Mouse (Mus musculus): ENCODE results near the gene Rnft2. TPM values are rescaled to one million over a fixed set of nuclear protein-coding genes. Genes with fewer than 3 reads are reported as not detected.

Rnft2 gene
- polyA plus RNA-seq, 1 experiment = 7.8 TPM

DNA sequence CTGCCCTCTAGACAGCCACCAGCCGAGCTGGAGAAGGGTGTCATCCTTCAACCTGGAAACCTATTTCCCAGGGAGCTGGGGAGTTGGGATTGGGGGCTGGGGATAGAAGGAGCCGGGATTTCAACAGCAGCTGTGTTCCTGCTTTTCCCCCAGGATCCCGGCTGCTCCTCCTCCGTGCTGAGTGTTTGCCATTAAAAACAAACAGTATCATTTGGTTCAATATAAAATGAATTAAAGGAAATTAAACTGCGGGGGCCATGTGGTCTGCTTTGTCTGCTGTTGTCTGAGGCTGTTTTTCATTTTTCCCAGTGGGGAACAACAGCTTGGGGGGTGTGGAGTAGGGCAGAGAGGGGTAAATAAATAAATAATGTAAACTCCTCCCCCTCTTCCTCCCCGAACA lies 27.5 kb downstream of the Rnft2 start:
- no peaks in the 10 kb centered on the region for H3K27me3 ChIP-seq (ENCODE audit: control insufficient read depth, insufficient read depth, low read length, poor library complexity, severe bottlenecking)
- TF ChIP-seq EP300 (IDR thresholded peaks at IDR 0.05; ENCODE audit: insufficient read depth, low read depth, low read length) (no peak), CTCF (IDR thresholded peaks at IDR 0.05; ENCODE audit: low read depth, low read length) (no peak), POLR2A (IDR thresholded peaks at IDR 0.05; ENCODE audit: insufficient read depth, low read length) (no peak)
- no peaks in the 10 kb centered on the region for H3K9me3 ChIP-seq (replicated peaks; ENCODE audit: control insufficient read depth, insufficient read depth, low read length, poor library complexity, severe bottlenecking)
- H3K27ac ChIP-seq (ENCODE audit: insufficient read depth, low read length) = no peak overlapping the region
- H3K9ac ChIP-seq (ENCODE audit: low read depth, poor library complexity, severe bottlenecking) = no peak overlapping the region
- H3K4me1 ChIP-seq (ENCODE audit: control insufficient read depth, insufficient read depth, low read length) = no peaks in the 10 kb centered on the region
- H3K4me3 ChIP-seq (ENCODE audit: low read depth, low read length) = no peak overlapping the region
- no peaks in the 10 kb centered on the region for H3K36me3 ChIP-seq (ENCODE audit: control insufficient read depth, insufficient read depth, low read length, poor library complexity, severe bottlenecking)

- Histone ChIP-seq H3K27me3 (ENCODE audit: control insufficient read depth, insufficient read depth, low read length, poor library complexity, severe bottlenecking) (no peaks in the 10 kb centered on the region), H3K27ac (ENCODE audit: insufficient read depth, low read length) (no peak overlapping the region)
- TF ChIP-seq CTCF (IDR thresholded peaks at IDR 0.05; ENCODE audit: low read depth, low read length) (no peak), POLR2A (IDR thresholded peaks at IDR 0.05; ENCODE audit: insufficient read depth, low read length) (no peak), EP300 (IDR thresholded peaks at IDR 0.05; ENCODE audit: insufficient read depth, low read depth, low read length) (no peak)
Observed at GRCm38 (mm10) chr5:118214418-118215154, 30.3 kb downstream of the Rnft2 start.

DNA sequence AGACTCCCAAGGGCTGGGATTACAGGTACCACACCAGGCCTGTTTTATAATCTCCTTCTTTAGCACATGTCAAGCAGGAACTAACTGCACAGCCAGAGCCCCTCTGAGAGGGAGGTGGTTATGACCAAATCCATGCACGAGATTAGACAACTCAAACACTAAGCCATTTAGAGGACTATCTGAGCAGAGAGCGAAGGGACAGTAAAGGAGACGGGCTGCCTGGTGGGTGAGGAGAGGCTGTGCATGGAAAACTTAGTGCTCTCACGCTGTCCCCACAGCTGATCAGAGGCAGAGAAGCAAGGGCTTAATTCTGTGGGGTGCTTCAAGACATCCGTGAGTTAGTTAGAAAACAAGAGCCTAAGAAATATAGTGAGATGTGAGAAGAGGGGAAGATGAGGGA lies 30.9 kb downstream of the Rnft2 start:
- Histone ChIP-seq H3K4me1 (ENCODE audit: control insufficient read depth, insufficient read depth, low read length) (no peaks in the 10 kb centered on the region), H3K27ac (ENCODE audit: insufficient read depth, low read length) (no peak overlapping the region), H3K27me3 (ENCODE audit: control insufficient read depth, insufficient read depth, low read length, poor library complexity, severe bottlenecking) (no peaks in the 10 kb centered on the region), H3K9ac (ENCODE audit: low read depth, poor library complexity, severe bottlenecking) (no peak overlapping the region), H3K4me3 (ENCODE audit: low read depth, low read length) (no peak overlapping the region), H3K36me3 (ENCODE audit: control insufficient read depth, insufficient read depth, low read length, poor library complexity, severe bottlenecking) (no peaks in the 10 kb centered on the region), H3K9me3 (replicated peaks; ENCODE audit: control insufficient read depth, insufficient read depth, low read length, poor library complexity, severe bottlenecking) (no peaks in the 10 kb centered on the region)
- TF ChIP-seq CTCF (IDR thresholded peaks at IDR 0.05; ENCODE audit: low read depth, low read length) (no peak), EP300 (IDR thresholded peaks at IDR 0.05; ENCODE audit: insufficient read depth, low read depth, low read length) (no peak), POLR2A (IDR thresholded peaks at IDR 0.05; ENCODE audit: insufficient read depth, low read length) (no peak)

More at GRCm38 (mm10) chr5:118214418-118215154, 30.3 kb downstream of the Rnft2 start:
- Histone ChIP-seq H3K9ac (ENCODE audit: low read depth, poor library complexity, severe bottlenecking) (no peak overlapping the region), H3K4me1 (ENCODE audit: control insufficient read depth, insufficient read depth, low read length) (no peaks in the 10 kb centered on the region), H3K36me3 (ENCODE audit: control insufficient read depth, insufficient read depth, low read length, poor library complexity, severe bottlenecking) (no peaks in the 10 kb centered on the region), H3K4me3 (ENCODE audit: low read depth, low read length) (no peak overlapping the region), H3K9me3 (replicated peaks; ENCODE audit: control insufficient read depth, insufficient read depth, low read length, poor library complexity, severe bottlenecking) (no peaks in the 10 kb centered on the region)

DNA sequence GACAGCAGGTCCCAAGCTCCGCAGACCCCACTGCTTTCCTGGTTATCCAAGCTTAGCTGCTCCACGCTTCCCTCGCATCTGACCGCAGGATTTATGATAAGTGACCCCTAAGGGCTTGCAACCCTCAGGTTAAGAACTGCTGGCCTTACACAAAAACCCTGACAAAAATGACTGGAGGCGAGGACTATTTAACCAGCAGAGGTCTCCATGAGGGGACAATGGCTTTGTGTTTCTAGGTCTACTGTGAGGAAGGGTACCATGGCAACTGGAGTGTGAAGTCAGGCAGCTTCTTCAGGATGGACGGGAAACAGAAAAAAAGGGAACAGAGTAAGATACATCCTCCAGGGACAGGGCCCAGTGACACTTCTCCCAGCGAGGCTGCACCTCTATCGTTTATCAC lies 39.1 kb downstream of the Rnft2 start:
- H3K36me3 ChIP-seq (ENCODE audit: control insufficient read depth, insufficient read depth, low read length, poor library complexity, severe bottlenecking) = no peaks in the 10 kb centered on the region
- TF ChIP-seq CTCF (IDR thresholded peaks at IDR 0.05; ENCODE audit: low read depth, low read length) (no peak), EP300 (IDR thresholded peaks at IDR 0.05; ENCODE audit: insufficient read depth, low read depth, low read length) (no peak), POLR2A (IDR thresholded peaks at IDR 0.05; ENCODE audit: insufficient read depth, low read length) (no peak)
- no peaks in the 10 kb centered on the region for H3K27me3 ChIP-seq (ENCODE audit: control insufficient read depth, insufficient read depth, low read length, poor library complexity, severe bottlenecking)
- no peak overlapping the region for H3K27ac ChIP-seq (ENCODE audit: insufficient read depth, low read length)
- H3K4me1 ChIP-seq (ENCODE audit: control insufficient read depth, insufficient read depth, low read length) = no peaks in the 10 kb centered on the region
- H3K4me3 ChIP-seq (ENCODE audit: low read depth, low read length) = no peak overlapping the region
- H3K9me3 ChIP-seq (replicated peaks; ENCODE audit: control insufficient read depth, insufficient read depth, low read length, poor library complexity, severe bottlenecking) = no peaks in the 10 kb centered on the region
- no peak overlapping the region for H3K9ac ChIP-seq (ENCODE audit: low read depth, poor library complexity, severe bottlenecking)

DNA sequence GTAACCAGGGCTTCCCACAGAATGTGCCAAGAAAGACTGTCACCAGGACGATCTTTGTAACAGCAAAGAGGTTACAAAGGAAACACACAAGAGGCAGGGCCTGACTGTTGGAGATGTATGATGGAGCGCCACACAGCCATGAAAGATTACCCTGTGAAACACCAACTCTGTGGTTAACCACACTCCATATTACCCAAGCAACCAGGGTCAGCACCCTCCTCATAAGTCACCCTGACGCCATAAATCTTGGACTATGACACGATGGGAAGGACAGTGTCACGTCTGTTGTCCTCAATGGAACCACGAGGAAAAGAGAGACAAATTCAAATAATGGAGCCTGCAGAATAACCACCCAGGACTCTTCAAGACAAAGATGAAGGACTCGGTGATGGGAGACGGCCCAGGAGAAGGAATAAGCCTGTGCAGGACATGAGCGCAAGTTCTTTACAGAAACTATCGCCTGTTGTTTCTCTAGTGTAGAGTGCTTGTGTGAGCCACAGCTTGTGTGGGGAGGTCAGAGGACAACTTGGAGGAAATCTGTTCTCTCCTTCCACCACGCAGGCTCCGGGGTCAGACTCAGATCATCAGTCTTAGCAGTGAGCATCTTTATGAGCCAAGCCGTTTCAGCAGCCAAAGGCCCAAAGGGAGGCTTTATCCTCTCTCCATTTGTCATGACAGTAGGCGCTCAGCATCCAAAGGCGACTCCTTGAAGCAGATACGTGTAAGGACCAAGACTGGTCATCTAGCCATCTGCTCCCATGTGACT lies 40.1 kb downstream of the Rnft2 start:
- TF ChIP-seq EP300 (IDR thresholded peaks at IDR 0.05; ENCODE audit: insufficient read depth, low read depth, low read length) = no peak
- no peak for TF ChIP-seq POLR2A (IDR thresholded peaks at IDR 0.05; ENCODE audit: insufficient read depth, low read length)
- no peak for TF ChIP-seq CTCF (IDR thresholded peaks at IDR 0.05; ENCODE audit: low read depth, low read length)
- Histone ChIP-seq H3K27ac (ENCODE audit: insufficient read depth, low read length) (no peak overlapping the region), H3K4me1 (ENCODE audit: control insufficient read depth, insufficient read depth, low read length) (no peaks in the 10 kb centered on the region), H3K27me3 (ENCODE audit: control insufficient read depth, insufficient read depth, low read length, poor library complexity, severe bottlenecking) (no peaks in the 10 kb centered on the region), H3K4me3 (ENCODE audit: low read depth, low read length) (no peak overlapping the region), H3K9ac (ENCODE audit: low read depth, poor library complexity, severe bottlenecking) (no peak overlapping the region), H3K36me3 (ENCODE audit: control insufficient read depth, insufficient read depth, low read length, poor library complexity, severe bottlenecking) (no peaks in the 10 kb centered on the region), H3K9me3 (replicated peaks; ENCODE audit: control insufficient read depth, insufficient read depth, low read length, poor library complexity, severe bottlenecking) (no peaks in the 10 kb centered on the region)

DNA sequence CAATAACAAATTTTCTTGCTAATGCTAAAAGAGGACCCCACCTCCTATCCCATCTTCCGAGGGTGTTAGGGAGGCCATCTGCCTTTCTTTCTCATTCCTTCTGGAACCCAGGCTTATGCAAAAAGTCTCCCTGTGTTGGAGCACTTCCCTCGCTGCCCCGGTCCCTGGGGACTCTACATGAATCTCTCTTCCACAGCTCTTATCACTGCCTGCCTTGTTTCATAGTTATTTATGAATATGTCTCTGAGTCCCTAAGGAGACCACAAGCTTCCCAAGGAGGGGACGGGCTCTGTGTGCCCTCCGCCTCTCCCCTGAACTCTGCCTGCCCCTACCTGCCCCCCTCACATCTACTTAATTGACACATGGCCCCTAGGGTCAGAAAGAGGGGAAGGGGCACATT lies 45.2 kb downstream of the Rnft2 start:
- Histone ChIP-seq H3K9ac (ENCODE audit: low read depth, poor library complexity, severe bottlenecking) (no peak overlapping the region), H3K9me3 (replicated peaks; ENCODE audit: control insufficient read depth, insufficient read depth, low read length, poor library complexity, severe bottlenecking) (no peaks in the 10 kb centered on the region), H3K4me3 (ENCODE audit: low read depth, low read length) (no peak overlapping the region), H3K4me1 (ENCODE audit: control insufficient read depth, insufficient read depth, low read length) (no peaks in the 10 kb centered on the region), H3K27me3 (ENCODE audit: control insufficient read depth, insufficient read depth, low read length, poor library complexity, severe bottlenecking) (no peaks in the 10 kb centered on the region), H3K27ac (ENCODE audit: insufficient read depth, low read length) (no peak overlapping the region), H3K36me3 (ENCODE audit: control insufficient read depth, insufficient read depth, low read length, poor library complexity, severe bottlenecking) (no peaks in the 10 kb centered on the region)
- TF ChIP-seq CTCF (IDR thresholded peaks at IDR 0.05; ENCODE audit: low read depth, low read length) (no peak), EP300 (IDR thresholded peaks at IDR 0.05; ENCODE audit: insufficient read depth, low read depth, low read length) (no peak), POLR2A (IDR thresholded peaks at IDR 0.05; ENCODE audit: insufficient read depth, low read length) (no peak)

Measured in ES-Bruce4 (cell line).